Comparison of ENCODE assay signal across 12 mouse cellular contexts in genomic region chr6:99013866-99014502, GRCm38 (mm10).
DNase-seq lines count a peak whose midpoint lies in the region; ATAC-seq and TF ChIP-seq lines count a peak whose summit lies in the region.
"Had no signal": no experiment of that assay in that cellular context is flagged by ENCODE, and none has a peak within 500 bp of the region (broad histone marks: within the 10 kb centered on the region; RNA-seq: fewer than 3 reads in every experiment).

No protein-coding gene starts in this region.

- TF ChIP-seq POLR2A in heart, adult 2 months (IDR thresholded peaks at IDR 0.05; ENCODE audit: insufficient read depth, low read depth, low read length), result no peak

- peak; percentile 60 for ATAC-seq in forebrain, embryonic 16.5 days
- peak; percentile 62 for ATAC-seq in midbrain, embryonic 12.5 days (ENCODE audit: low FRiP score, low read depth)
- ATAC-seq: intestine, postnatal 0 days had no signal

- peaks cover 27% of the 10 kb centered on the region for H3K36me3 ChIP-seq in heart, adult 2 months (ENCODE audit: control insufficient read depth, insufficient read depth, low read length)
- H3K36me3 ChIP-seq in forebrain, embryonic 16.5 days (ENCODE audit: control insufficient read depth, insufficient read depth), result no peaks in the 10 kb centered on the region
- H3K36me3 ChIP-seq in midbrain, embryonic 12.5 days, result no peaks in the 10 kb centered on the region; the same call in 1 of the 2 replicates

- H3K79me2 ChIP-seq in heart, adult 2 months (replicated peaks; ENCODE audit: control insufficient read depth, insufficient read depth, low read length), result no peaks in the 10 kb centered on the region; the same call in none of the 2 replicates

- intact Hi-C loops in heart, adult 2 months (cut with DNase I), result no loop called here
- intact Hi-C loops in heart, postnatal 36 days (cut with DNase I), result no loop called here

- no peaks in the 10 kb centered on the region for H3K27me3 ChIP-seq in heart, adult 2 months (ENCODE audit: control insufficient read depth, insufficient read depth, low read length)
- peaks cover 4% of the 10 kb centered on the region; the same call in 1 of the 2 replicates for H3K27me3 ChIP-seq in forebrain, embryonic 16.5 days (replicated peaks; ENCODE audit: control insufficient read depth, insufficient read depth, low read length)
- no peaks in the 10 kb centered on the region for H3K27me3 ChIP-seq in midbrain, embryonic 12.5 days
- H3K27me3 ChIP-seq: heart, embryonic 12.5 days; liver, embryonic 15.5 days had no signal

- DNase-seq in heart, adult 2 months, result no peak
- no peak for DNase-seq in heart, postnatal 4 days
- DNase-seq in brain, adult 2 months (ENCODE audit: low read depth, low spot score), result peak; percentile 44
- DNase-seq in adrenal gland, postnatal 14 days, result no peak
- no peak for DNase-seq in embryo, embryonic 10.5 days (ENCODE audit: low spot score)
- DNase-seq in heart, postnatal 36 days, result no peak
- DNase-seq: right cerebral cortex, adult 18-20 months had no signal

- no peak overlapping the region for H3K9ac ChIP-seq in heart, adult 2 months (ENCODE audit: low read depth, low read length)
- no peak overlapping the region for H3K9ac ChIP-seq in forebrain, embryonic 16.5 days (replicated peaks; ENCODE audit: low read depth, low read length)
- H3K9ac ChIP-seq in midbrain, embryonic 12.5 days (replicated peaks), result no peak overlapping the region
- H3K9ac ChIP-seq: heart, embryonic 12.5 days; liver, embryonic 15.5 days had no signal

- peak overlapping the region; percentile 72 for H3K27ac ChIP-seq in heart, adult 2 months
- 0 out of 2 replicates have a peak overlapping the region, but pooled peaks have one; percentile 13 for H3K27ac ChIP-seq in forebrain, embryonic 16.5 days (ENCODE audit: low read length)
- H3K27ac ChIP-seq in midbrain, embryonic 12.5 days (replicated peaks), result peak overlapping the region; percentile 54; the same call in 1 of the 2 replicates
- H3K27ac ChIP-seq: liver, embryonic 15.5 days had no signal

- H3K4me3 ChIP-seq in heart, adult 2 months, result no peak overlapping the region
- H3K4me3 ChIP-seq in forebrain, embryonic 16.5 days (replicated peaks; ENCODE audit: low read length), result no peak overlapping the region
- no peak overlapping the region for H3K4me3 ChIP-seq in midbrain, embryonic 12.5 days
- H3K4me3 ChIP-seq: heart, embryonic 12.5 days; liver, embryonic 15.5 days had no signal

- H3K4me2 ChIP-seq in forebrain, embryonic 16.5 days (ENCODE audit: low read length), result peak overlapping the region; percentile 28
- H3K4me2 ChIP-seq in midbrain, embryonic 12.5 days (replicated peaks), result peak overlapping the region; percentile 22
- H3K4me2 ChIP-seq: heart, embryonic 12.5 days; liver, embryonic 15.5 days had no signal

- no peaks in the 10 kb centered on the region for H3K9me3 ChIP-seq in forebrain, embryonic 16.5 days (ENCODE audit: control insufficient read depth, low read length)
- no peaks in the 10 kb centered on the region for H3K9me3 ChIP-seq in midbrain, embryonic 12.5 days
- H3K9me3 ChIP-seq: heart, embryonic 12.5 days; liver, embryonic 15.5 days had no signal

- no peak for TF ChIP-seq CTCF in heart, adult 2 months (IDR thresholded peaks at IDR 0.05)

- 56% methylated on average over 16 of the region's 16 CpGs for WGBS in heart, adult 2 months
- WGBS in forebrain, embryonic 16.5 days, result 12% methylated on average over 16 of the region's 16 CpGs
- WGBS in midbrain, embryonic 12.5 days, result 24% methylated on average over 16 of the region's 16 CpGs

- peaks cover 15% of the 10 kb centered on the region for H3K4me1 ChIP-seq in heart, adult 2 months (ENCODE audit: control insufficient read depth, insufficient read depth, low read length)
- H3K4me1 ChIP-seq in forebrain, embryonic 16.5 days (replicated peaks; ENCODE audit: control insufficient read depth, insufficient read depth, low read length), result peaks cover 34% of the 10 kb centered on the region
- peaks cover 48% of the 10 kb centered on the region for H3K4me1 ChIP-seq in midbrain, embryonic 12.5 days

- no peak for TF ChIP-seq EP300 in heart, adult 2 months (IDR thresholded peaks at IDR 0.05; ENCODE audit: insufficient read depth, low read depth, low read length)

Comparison
In these comparisons a context has a peak if more than half of its experiments do, and no peak if none do; other contexts are left out.
1. H3K27ac ChIP-seq: peak in every context shown above with its lines; median percentile 72 in heart, adult 2 months; 54 in midbrain, embryonic 12.5 days; 13 in forebrain, embryonic 16.5 days.